Mouse (Mus musculus) midbrain, embryonic 15.5 days (tissue): ENCODE measurements around the gene Eef1akmt4. TPM values are rescaled to one million over a fixed set of nuclear protein-coding genes. Genes with fewer than 3 reads are reported as not detected.
"Not testable (repeated sequence)": the region's sequence is repeated elsewhere in the genome, so short reads cannot be mapped to it uniquely, and the experiment has no call there.

Experiments
- ATAC-seq: fragments of 200-750 bp; cut with Nextera tagmentation; replicated peaks from 2 replicates; pipeline ENCODE4 v1.8.0; 2017; ENCODE audit warnings: moderate TSS enrichment
- H3K27ac ChIP-seq: fragments of 300-500 bp; sonication (generic); 2 replicates; pipeline ENCODE4 v1.5.1; 2015; ENCODE audit warnings: mild to moderate bottlenecking, inconsistent platforms
- H3K27me3 ChIP-seq: fragments of 300-500 bp; sonication (generic); replicated peaks from 2 replicates; pipeline ENCODE4 v1.6.1; 2015; ENCODE audit warnings: inconsistent platforms
- H3K36me3 ChIP-seq: fragments of 300-500 bp; sonication (generic); replicated peaks from 2 replicates; pipeline ENCODE4 v1.6.1; 2015; ENCODE audit warnings: inconsistent platforms
- H3K4me1 ChIP-seq: fragments of 300-500 bp; sonication (generic); 2 replicates; pipeline ENCODE4 v1.6.1; 2015; ENCODE audit warnings: inconsistent platforms
- H3K4me2 ChIP-seq: fragments of 300-500 bp; sonication (generic); 2 replicates; pipeline ENCODE4 v1.6.1; 2015; ENCODE audit warnings: inconsistent platforms, mild to moderate bottlenecking, moderate library complexity
- H3K4me3 ChIP-seq: fragments of 300-500 bp; sonication (generic); 2 replicates; pipeline ENCODE4 v1.5.1; 2015; ENCODE audit warnings: mild to moderate bottlenecking, inconsistent platforms
- H3K9ac ChIP-seq: fragments of 300-500 bp; sonication (generic); 2 replicates; pipeline ENCODE4 v1.6.1; 2015; ENCODE audit warnings: mild to moderate bottlenecking, inconsistent platforms
- H3K9me3 ChIP-seq: fragments of 300-500 bp; sonication (generic); 2 replicates; pipeline ENCODE4 v1.6.1; 2016; ENCODE audit warnings: inconsistent platforms
- WGBS: fragments of 180-500 bp; shearing (Covaris S2); methylation state at CpG from one replicate; pipeline ENCODE4 v1.1.7; 2015; ENCODE audit warnings: mixed read lengths; 5-methylcytosine and 5-hydroxymethylcytosine counted together
- microRNA counts: library from miRNA; unstranded; fragments of <30 nt; microRNA quantifications from one replicate; lab custom pipeline; 2016
- microRNA-seq: library from miRNA; unstranded; fragments of <30 nt; microRNA quantifications from one replicate; pipeline ENCODE4, GENCODE M21; 2016
- polyA plus RNA-seq: library from polyadenylated mRNA; unstranded; fragments of >200 nt; fragmentation: Nextera tagmentation; extraction: Ambion mirVana; gene quantifications from 2 replicates; pipeline ENCODE4 v1.2.1, GENCODE M21; 2015

Gene Eef1akmt4
- polyA plus RNA-seq, 1 experiment from 2014 or later, result 8.5 TPM

GRCm38 (mm10) chr16:20637410-20637809, 26.0 kb downstream of the Eef1akmt4 start:
- no peaks in the 10 kb centered on the region for H3K4me1 ChIP-seq
- H3K4me3 ChIP-seq, result no peak overlapping the region
- H3K9ac ChIP-seq, result no peak overlapping the region
- H3K4me2 ChIP-seq, result no peak overlapping the region
- H3K27ac ChIP-seq, result no peak overlapping the region
- WGBS, result 83% methylated on average over 8 of the region's 8 CpGs
- no peaks in the 10 kb centered on the region for H3K27me3 ChIP-seq
- 0 out of 2 replicates have a peak, but pooled peaks cover 6% of the 10 kb centered on the region for H3K36me3 ChIP-seq
- H3K9me3 ChIP-seq, result no peaks in the 10 kb centered on the region
- ATAC-seq, result no peak

GRCm38 (mm10) chr16:20638367-20638766, 27.0 kb downstream of the Eef1akmt4 start:
- Histone ChIP-seq H3K9me3 (no peaks in the 10 kb centered on the region), H3K4me3 (no peak overlapping the region), H3K4me2 (no peak overlapping the region), H3K27me3 (no peaks in the 10 kb centered on the region), H3K27ac (peak overlapping the region; percentile 42), H3K4me1 (no peaks in the 10 kb centered on the region), H3K36me3 (no peaks in the 10 kb centered on the region), H3K9ac (no peak overlapping the region)
- peak; percentile 52 for ATAC-seq
- WGBS, result 64% methylated on average over 8 of the region's 8 CpGs

DNA sequence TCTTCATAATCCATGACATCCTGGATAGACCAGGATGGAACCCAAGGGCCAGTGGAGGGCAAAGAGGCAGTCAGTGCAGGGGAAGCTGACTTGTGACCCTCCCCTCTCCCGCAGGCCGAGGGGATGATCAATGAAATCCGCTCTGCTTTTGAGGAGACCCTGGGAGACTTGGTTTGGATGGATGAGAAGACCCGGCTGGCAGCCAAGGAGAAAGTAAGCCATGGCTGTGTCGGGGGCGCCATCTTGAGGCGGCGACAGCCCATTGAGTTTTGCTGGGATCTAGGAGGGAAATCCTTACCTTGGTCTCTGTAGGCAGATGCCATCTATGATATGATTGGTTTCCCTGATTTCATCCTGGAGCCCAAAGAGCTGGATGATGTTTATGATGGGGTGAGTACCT, 30.8 kb downstream of the Eef1akmt4 start:
- Histone ChIP-seq H3K9ac (no peak overlapping the region), H3K27ac (no peak overlapping the region), H3K9me3 (no peaks in the 10 kb centered on the region), H3K4me2 (no peak overlapping the region), H3K36me3 (no peaks in the 10 kb centered on the region), H3K27me3 (no peaks in the 10 kb centered on the region), H3K4me3 (no peak overlapping the region), H3K4me1 (no peaks in the 10 kb centered on the region)
- WGBS, result 2% methylated on average over 8 of the region's 8 CpGs
- ATAC-seq, result peak; percentile 58

DNA sequence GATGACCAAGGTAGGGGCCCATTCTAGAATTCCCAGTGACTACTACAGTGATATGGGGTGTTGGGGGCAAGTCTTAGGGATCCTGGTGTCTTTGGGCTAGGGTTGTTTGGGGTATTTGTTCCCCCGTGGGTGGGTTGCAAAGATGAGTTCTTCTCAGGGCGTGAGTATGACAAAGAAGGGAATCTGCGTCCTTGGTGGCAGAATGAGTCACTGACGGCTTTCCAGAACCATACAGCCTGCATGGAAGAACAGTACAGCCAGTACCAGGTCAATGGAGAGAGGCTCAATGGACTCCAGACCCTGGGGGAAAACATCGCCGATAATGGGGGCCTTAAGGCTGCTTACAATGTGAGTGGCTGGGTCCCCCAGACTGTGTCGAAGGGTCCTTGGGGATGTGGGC, 32.5 kb downstream of the Eef1akmt4 start:
- no peak for ATAC-seq
- no peak overlapping the region for H3K4me2 ChIP-seq
- H3K9me3 ChIP-seq, result no peaks in the 10 kb centered on the region
- H3K9ac ChIP-seq, result no peak overlapping the region
- no peaks in the 10 kb centered on the region for H3K4me1 ChIP-seq
- 89% methylated on average over 7 of the region's 7 CpGs for WGBS
- no peaks in the 10 kb centered on the region for H3K27me3 ChIP-seq
- H3K36me3 ChIP-seq, result no peaks in the 10 kb centered on the region
- no peak overlapping the region for H3K27ac ChIP-seq
- H3K4me3 ChIP-seq, result no peak overlapping the region

DNA sequence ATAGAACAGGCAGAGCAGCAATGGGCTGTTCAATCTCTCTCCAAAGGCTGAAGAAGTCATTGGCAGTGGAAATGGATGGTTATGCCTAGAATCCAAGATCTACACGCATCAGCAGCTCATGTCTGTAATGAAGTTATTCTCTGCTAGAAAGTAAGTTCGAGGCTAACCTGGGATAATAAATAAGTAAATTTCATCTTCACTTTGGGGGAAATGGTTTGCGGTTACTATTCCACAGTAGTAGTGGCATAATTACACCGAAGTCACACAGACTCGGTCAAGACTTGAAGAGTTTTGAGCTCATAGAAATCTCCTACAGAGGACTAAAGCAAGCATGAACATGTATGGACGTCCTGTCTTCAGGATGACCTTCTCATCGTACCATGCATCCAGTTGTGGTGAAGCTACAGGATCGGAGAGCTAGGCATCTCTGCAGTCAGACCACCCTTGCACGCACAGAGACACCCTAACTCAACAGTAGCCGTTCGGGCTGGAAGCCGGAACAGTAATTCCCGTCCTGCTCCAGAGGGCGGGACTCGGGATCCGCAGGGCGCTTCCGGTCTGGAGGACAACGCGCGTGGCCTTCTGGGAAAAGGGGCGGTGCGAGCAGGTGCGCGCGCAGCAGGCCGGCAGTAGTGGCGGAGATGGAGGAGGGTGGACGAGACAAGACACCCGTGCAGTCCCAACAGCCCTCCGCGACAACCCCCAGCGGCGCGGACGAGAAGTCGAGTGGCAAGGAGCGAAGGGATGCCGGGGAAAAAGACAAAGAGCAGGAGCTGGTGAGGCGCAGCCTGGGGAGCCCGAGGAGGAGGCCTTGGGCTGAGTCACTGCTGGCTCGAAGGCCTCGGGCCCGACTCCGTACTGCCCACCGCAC, 39.9 kb downstream of the Eef1akmt4 start, which contains the start of gene Psmd2:
Gene Psmd2 (plus strand): TSS at position 577 of the 871 bp plus-strand sequence.
- H3K27me3 ChIP-seq, result no peaks in the 10 kb centered on the region
- H3K4me1 ChIP-seq, result peaks cover 23% of the 10 kb centered on the region
- WGBS, result 2% methylated on average over 46 of the region's 46 CpGs

DNA sequence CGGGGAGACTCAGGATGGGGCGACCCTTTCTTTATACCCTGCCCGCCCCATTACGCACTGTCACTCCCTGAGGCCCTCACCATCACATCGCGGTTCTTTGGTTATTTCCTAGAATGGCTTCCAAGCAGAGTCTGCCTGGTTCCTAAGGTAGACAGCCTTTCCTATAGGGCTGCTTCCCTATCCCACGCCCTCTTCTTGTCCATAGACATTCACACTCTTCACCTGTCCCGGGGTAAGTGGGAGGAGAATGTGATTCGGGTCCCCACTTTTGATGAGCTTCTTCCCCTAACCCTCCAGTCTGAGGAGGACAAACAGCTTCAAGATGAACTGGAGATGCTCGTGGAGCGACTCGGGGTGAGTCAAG, 40.5 kb downstream of the Eef1akmt4 start:
- H3K27ac ChIP-seq, result peak overlapping the region; percentile 72
- 11% methylated on average over 12 of the region's 12 CpGs for WGBS
- peak overlapping the region; percentile 80 for H3K9ac ChIP-seq
- H3K4me1 ChIP-seq, result peaks cover 23% of the 10 kb centered on the region
- ATAC-seq, result no peak
- H3K4me2 ChIP-seq, result peak overlapping the region; percentile 93
- H3K4me3 ChIP-seq, result peak overlapping the region; percentile 90
- H3K36me3 ChIP-seq, result peaks cover 24% of the 10 kb centered on the region
- H3K9me3 ChIP-seq, result no peaks in the 10 kb centered on the region
- no peaks in the 10 kb centered on the region for H3K27me3 ChIP-seq

More for the DNA sequence above, 39.9 kb downstream of the Eef1akmt4 start, which contains the start of gene Psmd2:
- ATAC-seq, result peak; percentile 98
- H3K27ac ChIP-seq, result peak within 1 kb of the TSS; percentile 83
- peak within 1 kb of the TSS; percentile 80 for H3K9ac ChIP-seq
- H3K4me2 ChIP-seq, result peak within 1 kb of the TSS; percentile 93
- H3K36me3 ChIP-seq, result peaks cover 18% of the 10 kb centered on the region; the same call in 1 of the 2 replicates
- no peaks in the 10 kb centered on the region for H3K9me3 ChIP-seq
- peak within 1 kb of the TSS; percentile 90 for H3K4me3 ChIP-seq

DNA sequence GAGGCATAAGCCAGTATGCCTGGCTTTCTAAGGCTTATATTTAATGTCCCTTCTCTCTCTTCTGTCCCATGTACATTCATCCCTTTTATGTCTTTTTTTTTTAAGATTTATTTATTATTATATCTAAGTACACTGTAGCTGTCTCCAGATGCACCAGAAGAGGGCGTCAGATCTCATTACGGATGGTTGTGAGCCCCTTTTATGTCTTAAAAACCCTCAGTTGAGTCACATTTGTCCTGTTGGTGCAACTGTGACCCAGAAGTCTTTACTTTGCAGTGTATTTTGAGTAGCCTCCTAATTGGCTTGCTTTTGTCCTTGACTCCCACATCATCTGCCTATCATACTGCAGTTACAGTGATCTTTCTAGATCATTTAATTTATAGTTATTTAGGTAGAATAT, 41.9 kb downstream of the Eef1akmt4 start:
- Histone ChIP-seq H3K27ac (no peak overlapping the region), H3K27me3 (no peaks in the 10 kb centered on the region), H3K9ac (no peak overlapping the region; the same call in 1 of the 2 replicates), H3K4me3 (peak overlapping the region; percentile 3; the same call in 1 of the 2 replicates), H3K4me1 (peaks cover 23% of the 10 kb centered on the region), H3K4me2 (peak overlapping the region; percentile 93; the same call in 1 of the 2 replicates), H3K9me3 (no peaks in the 10 kb centered on the region), H3K36me3 (peaks cover 38% of the 10 kb centered on the region)
- 51% methylated on average over 2 of the region's 2 CpGs for WGBS
- ATAC-seq, result no peak

DNA sequence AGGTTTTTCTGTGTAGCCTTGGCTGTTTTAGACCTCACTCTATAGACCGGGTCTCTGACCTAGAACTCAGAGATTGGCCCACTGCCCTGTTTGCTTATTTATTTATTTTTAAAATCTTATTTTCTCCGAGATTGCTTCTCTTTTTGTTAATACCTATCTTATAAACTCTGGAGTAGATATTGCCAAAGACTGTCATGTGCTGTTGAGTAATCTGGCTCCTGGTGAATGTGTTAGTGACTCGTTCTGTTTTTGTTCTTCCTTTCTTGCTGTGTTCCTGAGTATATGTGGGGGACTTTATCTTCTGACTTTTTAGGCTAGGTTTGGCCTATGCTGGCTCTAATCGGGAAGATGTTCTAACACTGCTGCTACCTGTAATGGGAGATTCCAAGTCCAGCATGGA, 46.3 kb downstream of the Eef1akmt4 start:
- Histone ChIP-seq H3K4me3 (no peak overlapping the region), H3K27me3 (no peaks in the 10 kb centered on the region), H3K4me2 (no peak overlapping the region), H3K9me3 (no peaks in the 10 kb centered on the region), H3K9ac (no peak overlapping the region), H3K36me3 (peaks cover 79% of the 10 kb centered on the region), H3K27ac (no peak overlapping the region), H3K4me1 (peaks cover 11% of the 10 kb centered on the region)
- WGBS, result 94% methylated on average over 4 of the region's 4 CpGs
- no peak for ATAC-seq

DNA sequence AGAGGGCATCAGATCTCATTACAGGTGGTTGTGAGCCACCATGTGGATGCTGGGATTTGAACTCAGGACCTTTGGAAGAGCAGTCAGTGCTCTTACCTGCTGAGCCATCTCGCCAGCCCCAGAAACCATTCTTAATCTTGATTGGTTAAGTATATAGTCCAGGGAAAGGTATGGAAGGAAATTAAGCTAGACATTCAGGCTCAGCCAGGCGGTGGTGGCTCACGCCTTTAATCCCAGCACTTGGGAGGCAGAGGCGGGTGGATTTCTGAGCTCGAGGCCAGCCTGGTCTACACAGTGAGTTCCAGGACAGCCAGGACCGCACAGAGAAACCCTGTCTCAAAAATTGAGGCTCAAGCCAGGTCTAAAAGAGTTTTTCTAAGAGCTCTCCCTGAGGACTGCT, 56.6 kb downstream of the Eef1akmt4 start, which contains the start of gene Eif4g1:
Gene Eif4g1 (plus strand): TSS at position 301 of the 400 bp plus-strand sequence.
- not testable (repeated sequence) for H3K27me3 ChIP-seq, H3K4me2 ChIP-seq, H3K4me1 ChIP-seq, H3K4me3 ChIP-seq, ATAC-seq, H3K27ac ChIP-seq, H3K9ac ChIP-seq, H3K36me3 ChIP-seq, H3K9me3 ChIP-seq
- WGBS, result 97% methylated on average over 3 of the region's 6 CpGs

MicroRNAs within 50 kb of the gene (microRNA counts, 519-probe panel; counts per million panel counts)
- microRNA mmu-miR-1224 (lab: Ali Mortazavi, UCI), result 2,404 counts per million, percentile 43 among the panel's probes with 10 or more counts

Small RNA genes within 50 kb of the gene (microRNA-seq; reads per million reads assigned to microRNA genes)
- 40.6 reads per million, percentile 42 among the genes with 10 or more reads in this experiment for gene Mir1224

Other genes with a start within 250 kb of the Eef1akmt4 start
- gene Abcc5, start 185.2 kb upstream of the Eef1akmt4 start, polyA plus RNA-seq, result 165 and 182 TPM in 2 replicates
- gene Eif2b5, start 112.8 kb upstream of the Eef1akmt4 start, polyA plus RNA-seq, result 96.2 and 100 TPM in 2 replicates
- gene Dvl3, start 94.6 kb upstream of the Eef1akmt4 start, polyA plus RNA-seq, result 42.0 and 43.8 TPM in 2 replicates
- 1,259 and 1,287 TPM in 2 replicates for gene Ap2m1, start 76.1 kb upstream of the Eef1akmt4 start, polyA plus RNA-seq
- 85.8 and 86.2 TPM in 2 replicates for gene Abcf3, start 63.0 kb upstream of the Eef1akmt4 start, polyA plus RNA-seq
- 20.4 and 24.0 TPM in 2 replicates for gene Vwa5b2, start 22.1 kb upstream of the Eef1akmt4 start, polyA plus RNA-seq
- gene Gm49333, start within 50 bp of the Eef1akmt4 start, polyA plus RNA-seq, result 0.21 TPM in 1 of 2 replicates, not detected in the other
- 40.8 and 42.9 TPM in 2 replicates for gene Alg3, start 142 bp downstream of the Eef1akmt4 start, polyA plus RNA-seq
- gene Camk2n2, start 9.7 kb downstream of the Eef1akmt4 start, polyA plus RNA-seq, result 33.5 and 35.8 TPM in 2 replicates
- gene Ece2, start 18.2 kb downstream of the Eef1akmt4 start, polyA plus RNA-seq, result 17.1 and 19.9 TPM in 2 replicates
- gene Psmd2, start 40.1 kb downstream of the Eef1akmt4 start, polyA plus RNA-seq, result 355 and 359 TPM in 2 replicates
- 146 and 148 TPM in 2 replicates for gene Eif4g1, start 56.7 kb downstream of the Eef1akmt4 start, polyA plus RNA-seq
- 58.1 and 58.5 TPM in 2 replicates for gene Fam131a, start 81.6 kb downstream of the Eef1akmt4 start, polyA plus RNA-seq
- 82.3 and 90.6 TPM in 2 replicates for gene Polr2h, start 106.1 kb downstream of the Eef1akmt4 start, polyA plus RNA-seq
- gene Clcn2, start 106.2 kb downstream of the Eef1akmt4 start, polyA plus RNA-seq, result 33.7 and 33.8 TPM in 2 replicates
- 5.6 and 5.7 TPM in 2 replicates for gene Chrd, start 121.5 kb downstream of the Eef1akmt4 start, polyA plus RNA-seq
- gene Thpo, start 122.9 kb downstream of the Eef1akmt4 start, polyA plus RNA-seq, result 1.3 and 1.7 TPM in 2 replicates